Mouse (Mus musculus): Measurements from ENCODE around the gene Pus7. TPM values are rescaled to one million over a fixed set of nuclear protein-coding genes. Genes with fewer than 3 reads are reported as not detected.
A peak's percentile ranks its signal among the peaks of the same experiment; 100 is the strongest.

Gene Pus7
- polyA plus RNA-seq, 1 experiment from 2014 or later = 17.5 TPM

DNA sequence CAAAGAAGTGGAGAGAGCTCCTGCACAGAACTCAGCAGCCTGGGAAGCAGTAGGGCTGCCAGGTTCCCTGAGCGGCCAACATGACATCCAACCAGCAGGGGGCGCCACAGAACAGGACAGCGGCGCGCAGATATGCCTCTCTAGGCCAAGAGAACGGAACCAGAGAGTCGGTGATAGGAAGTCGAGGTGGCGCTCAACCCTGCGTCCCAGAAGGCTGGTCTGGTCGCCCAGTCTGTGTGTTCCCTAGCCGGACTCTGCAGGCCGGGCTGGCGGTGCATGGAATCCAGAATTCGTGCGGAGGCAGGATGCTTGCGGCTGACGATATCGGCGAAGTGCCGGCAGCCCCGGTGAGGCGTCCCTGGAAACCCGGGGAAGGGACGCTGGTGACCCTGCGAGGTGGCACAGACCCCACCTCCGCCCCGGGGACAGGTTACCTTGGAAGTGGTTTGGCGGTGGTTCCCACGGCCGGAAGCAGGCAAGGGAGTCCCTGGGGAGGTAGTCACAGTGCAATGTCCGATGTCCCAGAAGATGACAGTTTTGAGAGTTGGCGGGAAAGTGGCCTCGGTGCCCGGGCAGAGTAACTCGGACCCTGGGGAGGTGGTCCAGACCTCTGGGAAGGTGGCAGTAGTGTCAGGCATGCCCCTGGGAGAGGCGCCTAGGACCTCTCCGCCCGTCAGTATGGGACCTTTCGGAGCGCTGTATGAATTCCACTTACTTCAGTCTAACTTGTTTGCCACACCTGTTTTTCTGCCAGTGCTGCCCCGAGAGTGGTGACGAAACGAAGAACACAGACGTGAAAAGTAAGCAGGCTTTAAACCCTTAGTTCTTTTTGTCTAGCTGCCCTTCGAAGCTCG, 4.3 kb upstream of the Pus7 start, which contains the start of gene Rint1:
Gene Rint1 (plus strand): TSS at position 176 of the 854 bp plus-strand sequence.
- H3K4me1 ChIP-seq (replicated peaks) = peaks cover 16% of the 10 kb centered on the region
- ATAC-seq = peak; percentile 89
- no peaks in the 10 kb centered on the region for H3K27me3 ChIP-seq
- peaks cover 10% of the 10 kb centered on the region; the same call in 1 of the 2 replicates for H3K36me3 ChIP-seq
- no peaks in the 10 kb centered on the region for H3K9me3 ChIP-seq
- peak within 1 kb of the TSS; percentile 93 for H3K9ac ChIP-seq (replicated peaks)
- WGBS = 3% methylated on average over 47 of the region's 47 CpGs
- peak within 1 kb of the TSS; percentile 80 for H3K27ac ChIP-seq
- peak within 1 kb of the TSS; percentile 97 for H3K4me3 ChIP-seq (replicated peaks)
- H3K4me2 ChIP-seq (replicated peaks) = peak within 1 kb of the TSS; percentile 98

DNA sequence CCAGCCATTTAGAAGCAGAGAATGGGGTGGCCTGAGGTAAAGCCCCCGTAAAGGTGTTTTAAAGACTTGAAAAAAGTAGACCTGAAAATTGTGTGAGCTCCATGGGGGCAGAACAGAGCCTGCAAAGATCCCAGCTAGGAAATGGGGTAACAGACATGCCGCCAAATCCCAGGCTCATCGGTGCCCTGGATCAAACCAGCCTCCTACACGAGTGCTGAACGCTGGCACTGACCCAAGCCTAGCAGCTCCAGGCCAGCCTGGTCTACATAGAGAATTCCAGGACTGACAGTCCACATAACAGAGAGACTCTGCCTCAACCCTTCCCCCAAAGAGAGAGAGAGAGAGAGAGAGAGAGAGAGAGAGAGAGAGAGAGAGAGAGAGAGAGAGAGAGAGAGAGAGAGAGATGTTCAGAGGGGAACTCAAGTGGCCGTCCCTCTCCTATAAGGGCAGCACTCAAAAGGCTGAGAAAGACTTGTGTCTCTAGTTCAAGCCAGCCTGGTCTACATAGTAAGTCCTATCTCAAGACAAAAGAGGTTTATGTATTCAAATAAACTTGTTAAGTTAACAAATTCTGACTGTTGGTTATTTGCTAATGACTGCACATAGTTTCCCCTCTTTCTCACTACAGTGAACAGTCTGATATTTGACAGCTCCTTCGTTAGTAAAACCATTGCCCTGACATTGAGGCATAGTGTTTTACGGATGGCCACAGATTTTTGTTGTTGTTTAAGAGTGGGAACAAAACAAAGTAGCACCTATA, 1.3 kb downstream of the Pus7 start:
- Histone ChIP-seq H3K4me2 (replicated peaks) (peak overlapping the region; percentile 65), H3K9me3 (no peaks in the 10 kb centered on the region), H3K27ac (no peak overlapping the region), H3K9ac (replicated peaks) (peak overlapping the region; percentile 75), H3K27me3 (no peaks in the 10 kb centered on the region), H3K4me3 (replicated peaks) (peak overlapping the region; percentile 80), H3K4me1 (replicated peaks) (peaks cover 17% of the 10 kb centered on the region), H3K36me3 (0 out of 2 replicates have a peak, but pooled peaks cover 2% of the 10 kb centered on the region)
- WGBS = 49% methylated on average over 8 of the region's 8 CpGs
- no peak for ATAC-seq

GRCm38 (mm10) chr5:23781172-23781571, 2.3 kb downstream of the Pus7 start:
- 88% methylated on average over 4 of the region's 4 CpGs for WGBS
- H3K9ac ChIP-seq (replicated peaks) = no peak overlapping the region

GRCm38 (mm10) chr5:23780516-23780915, 3.0 kb downstream of the Pus7 start:
- 91% methylated on average over 4 of the region's 4 CpGs for WGBS
- no peaks in the 10 kb centered on the region for H3K9me3 ChIP-seq
- H3K27ac ChIP-seq = no peak overlapping the region
- no peaks in the 10 kb centered on the region for H3K27me3 ChIP-seq
- peaks cover 17% of the 10 kb centered on the region for H3K4me1 ChIP-seq (replicated peaks)
- H3K9ac ChIP-seq (replicated peaks) = no peak overlapping the region
- H3K4me2 ChIP-seq (replicated peaks) = no peak overlapping the region
- H3K4me3 ChIP-seq (replicated peaks) = no peak overlapping the region
- peaks cover 6% of the 10 kb centered on the region; the same call in 1 of the 2 replicates for H3K36me3 ChIP-seq
- no peak for ATAC-seq

More at GRCm38 (mm10) chr5:23781172-23781571, 2.3 kb downstream of the Pus7 start:
- no peak for ATAC-seq
- Histone ChIP-seq H3K4me2 (replicated peaks) (no peak overlapping the region), H3K4me1 (replicated peaks) (peaks cover 17% of the 10 kb centered on the region), H3K36me3 (0 out of 2 replicates have a peak, but pooled peaks cover 4% of the 10 kb centered on the region), H3K9me3 (no peaks in the 10 kb centered on the region), H3K27me3 (no peaks in the 10 kb centered on the region), H3K4me3 (replicated peaks) (no peak overlapping the region), H3K27ac (no peak overlapping the region)

GRCm38 (mm10) chr5:23774186-23774585, 9.3 kb downstream of the Pus7 start:
- WGBS = 93% methylated on average over 6 of the region's 6 CpGs
- Histone ChIP-seq H3K9me3 (no peaks in the 10 kb centered on the region), H3K4me3 (replicated peaks) (no peak overlapping the region), H3K4me2 (replicated peaks) (no peak overlapping the region), H3K9ac (replicated peaks) (no peak overlapping the region), H3K4me1 (replicated peaks) (no peaks in the 10 kb centered on the region), H3K27ac (no peak overlapping the region), H3K36me3 (peaks cover 29% of the 10 kb centered on the region), H3K27me3 (no peaks in the 10 kb centered on the region)
- ATAC-seq = no peak

GRCm38 (mm10) chr5:23771105-23771504, 12.4 kb downstream of the Pus7 start:
- no peak overlapping the region for H3K4me3 ChIP-seq (replicated peaks)
- no peaks in the 10 kb centered on the region for H3K4me1 ChIP-seq (replicated peaks)
- H3K36me3 ChIP-seq = peaks cover 49% of the 10 kb centered on the region
- no peak overlapping the region for H3K27ac ChIP-seq
- H3K9ac ChIP-seq (replicated peaks) = no peak overlapping the region
- whole genome bisulfite sequencing = 56% methylated on average over 8 of the region's 8 CpGs
- no peak for ATAC-seq
- H3K9me3 ChIP-seq = no peaks in the 10 kb centered on the region
- no peak overlapping the region for H3K4me2 ChIP-seq (replicated peaks)
- H3K27me3 ChIP-seq = no peaks in the 10 kb centered on the region

DNA sequence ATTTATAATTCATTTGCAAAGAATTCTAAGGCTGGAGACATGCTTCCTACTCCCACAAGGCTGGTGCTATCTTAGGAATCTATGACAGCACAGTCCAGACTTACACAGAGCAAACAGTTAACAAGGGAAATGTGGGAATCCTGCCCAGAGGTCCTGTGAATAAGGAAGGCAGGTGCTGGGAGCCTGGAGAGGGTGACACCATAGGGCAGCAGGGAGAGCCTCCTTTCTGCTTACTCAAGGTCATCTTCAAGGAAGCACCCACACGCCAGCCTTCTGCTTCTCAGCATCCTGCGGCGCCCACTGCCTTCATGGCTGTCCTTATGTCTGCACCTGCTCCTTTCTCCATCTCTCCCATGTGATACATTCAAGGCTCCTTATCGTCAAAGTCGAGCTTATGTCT, 19.0 kb downstream of the Pus7 start:
- 97% methylated on average over 5 of the region's 5 CpGs for WGBS
- Histone ChIP-seq H3K36me3 (peaks cover 44% of the 10 kb centered on the region), H3K27me3 (no peaks in the 10 kb centered on the region), H3K9me3 (no peaks in the 10 kb centered on the region), H3K27ac (no peak overlapping the region), H3K4me1 (replicated peaks) (no peaks in the 10 kb centered on the region), H3K4me3 (replicated peaks) (no peak overlapping the region), H3K4me2 (replicated peaks) (no peak overlapping the region), H3K9ac (replicated peaks) (no peak overlapping the region)
- no peak for ATAC-seq

DNA sequence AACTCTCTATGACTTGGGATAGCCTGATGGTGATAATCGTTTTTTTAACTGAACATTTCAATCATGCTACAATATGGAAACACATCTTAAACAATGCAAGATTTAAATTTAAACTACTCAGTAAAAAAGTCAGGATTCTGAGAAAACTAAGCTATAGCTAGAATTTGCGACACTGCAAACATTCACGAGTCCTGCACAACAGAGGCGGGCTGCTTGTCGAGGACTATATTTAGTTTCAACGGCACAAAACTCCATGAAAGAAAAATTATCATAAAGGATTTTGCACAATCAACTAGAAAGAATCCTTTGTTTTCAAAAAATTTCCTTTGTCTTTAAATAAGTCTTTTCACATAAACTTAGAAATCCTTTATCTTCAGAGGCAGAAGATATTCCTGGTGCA, 21.0 kb downstream of the Pus7 start:
- Histone ChIP-seq H3K27ac (no peak overlapping the region), H3K4me2 (replicated peaks) (no peak overlapping the region), H3K4me1 (replicated peaks) (no peaks in the 10 kb centered on the region), H3K9ac (replicated peaks) (no peak overlapping the region), H3K4me3 (replicated peaks) (no peak overlapping the region), H3K27me3 (no peaks in the 10 kb centered on the region), H3K9me3 (no peaks in the 10 kb centered on the region), H3K36me3 (peaks cover 40% of the 10 kb centered on the region)
- ATAC-seq = no peak
- 95% methylated on average over 6 of the region's 6 CpGs for WGBS

DNA sequence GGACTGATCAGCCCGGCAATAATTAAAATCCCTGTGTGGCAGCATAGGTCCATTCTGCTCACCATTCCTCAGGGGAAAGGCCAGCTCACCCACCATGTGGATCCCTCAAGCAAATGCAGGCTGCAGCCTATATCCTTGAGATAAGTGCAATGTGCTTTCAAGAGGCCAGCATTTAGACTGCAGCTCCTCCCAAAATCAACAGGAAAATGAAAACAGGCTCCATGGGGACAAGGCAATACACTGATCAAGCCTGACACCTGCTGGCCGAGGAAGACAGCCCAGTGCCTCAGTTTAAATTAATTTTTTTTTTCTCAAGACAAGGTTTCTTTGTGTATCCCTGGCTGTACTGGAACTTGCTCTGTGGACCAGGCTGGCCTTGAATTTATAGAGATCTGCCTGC, 24.9 kb downstream of the Pus7 start:
- Histone ChIP-seq H3K27ac (no peak overlapping the region), H3K27me3 (no peaks in the 10 kb centered on the region), H3K4me3 (replicated peaks) (no peak overlapping the region), H3K9me3 (no peaks in the 10 kb centered on the region), H3K36me3 (peaks cover 31% of the 10 kb centered on the region), H3K4me2 (replicated peaks) (no peak overlapping the region), H3K4me1 (replicated peaks) (no peaks in the 10 kb centered on the region), H3K9ac (replicated peaks) (no peak overlapping the region; the same call in 1 of the 2 replicates)
- 57% methylated on average over 2 of the region's 2 CpGs for WGBS
- ATAC-seq = peak; percentile 60

DNA sequence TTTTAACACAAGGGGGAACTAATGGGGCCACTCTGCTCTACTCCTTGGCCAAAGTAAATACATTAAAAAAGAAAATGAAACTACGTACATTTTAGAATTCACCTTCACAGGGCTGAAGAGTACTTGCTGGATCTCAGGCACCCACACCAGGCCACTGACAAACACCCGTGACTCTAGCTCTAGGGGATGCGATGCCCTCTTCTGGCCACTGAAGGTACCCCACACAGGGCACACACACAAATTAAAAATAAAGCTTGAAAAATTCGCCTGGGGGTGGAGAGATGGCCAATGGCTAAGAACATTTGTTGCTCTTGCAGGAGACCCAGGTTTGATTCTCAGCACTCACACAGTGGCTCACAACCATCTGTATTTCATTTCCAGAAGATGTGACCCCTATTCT, 27.1 kb downstream of the Pus7 start:
- no peak overlapping the region for H3K4me3 ChIP-seq (replicated peaks)
- no peak for ATAC-seq
- WGBS = 97% methylated on average over 4 of the region's 4 CpGs
- H3K27ac ChIP-seq = no peak overlapping the region
- no peak overlapping the region for H3K9ac ChIP-seq (replicated peaks)
- H3K4me2 ChIP-seq (replicated peaks) = no peak overlapping the region
- H3K4me1 ChIP-seq (replicated peaks) = no peaks in the 10 kb centered on the region
- H3K27me3 ChIP-seq = no peaks in the 10 kb centered on the region
- peaks cover 23% of the 10 kb centered on the region for H3K36me3 ChIP-seq
- no peaks in the 10 kb centered on the region for H3K9me3 ChIP-seq

- no peak overlapping the region for H3K4me2 ChIP-seq (replicated peaks)
- no peak for ATAC-seq
- H3K9ac ChIP-seq (replicated peaks) = no peak overlapping the region
- no peak overlapping the region for H3K4me3 ChIP-seq (replicated peaks)
- H3K27ac ChIP-seq = no peak overlapping the region
- 96% methylated on average over 9 of the region's 9 CpGs for WGBS
- no peaks in the 10 kb centered on the region for H3K9me3 ChIP-seq
- no peaks in the 10 kb centered on the region for H3K27me3 ChIP-seq
- H3K4me1 ChIP-seq (replicated peaks) = no peaks in the 10 kb centered on the region
- peaks cover 31% of the 10 kb centered on the region for H3K36me3 ChIP-seq
Observed at GRCm38 (mm10) chr5:23755591-23755990, 27.9 kb downstream of the Pus7 start.

GRCm38 (mm10) chr5:23749882-23750281, 33.6 kb downstream of the Pus7 start:
- H3K4me3 ChIP-seq (replicated peaks) = no peak overlapping the region
- no peak overlapping the region for H3K27ac ChIP-seq
- no peaks in the 10 kb centered on the region for H3K27me3 ChIP-seq
- no peaks in the 10 kb centered on the region for H3K9me3 ChIP-seq
- no peak overlapping the region for H3K9ac ChIP-seq (replicated peaks)
- WGBS = 55% methylated on average over 2 of the region's 2 CpGs
- H3K36me3 ChIP-seq = peaks cover 40% of the 10 kb centered on the region
- H3K4me2 ChIP-seq (replicated peaks) = no peak overlapping the region
- H3K4me1 ChIP-seq (replicated peaks) = no peaks in the 10 kb centered on the region
- ATAC-seq = no peak
